Mouse (Mus musculus): ENCODE data around the gene Tmem165. TPM values are rescaled to one million over a fixed set of nuclear protein-coding genes. Genes with fewer than 3 reads are reported as not detected.

Gene Tmem165
- polyA plus RNA-seq (2015; fragmentation: Nextera tagmentation; extraction: Ambion mirVana) = 35.6 and 36.3 TPM in 2 replicates

- peak within 1 kb of the TSS; percentile 83 for H3K4me2 ChIP-seq (ENCODE audit: low read length)
- H3K27me3 ChIP-seq (ENCODE audit: control insufficient read depth, insufficient read depth, low read depth, low read length) = no peaks in the 10 kb centered on the region
- peak within 1 kb of the TSS; percentile 77 for H3K9ac ChIP-seq (ENCODE audit: low read depth, low read length)
- no peaks in the 10 kb centered on the region for H3K9me3 ChIP-seq (replicated peaks; ENCODE audit: control insufficient read depth, low read length, poor library complexity, severe bottlenecking)
- H3K4me1 ChIP-seq (ENCODE audit: control insufficient read depth, insufficient read depth, low read length) = peaks cover 17% of the 10 kb centered on the region
- H3K36me3 ChIP-seq (ENCODE audit: control insufficient read depth, insufficient read depth, low read length) = no peaks in the 10 kb centered on the region
- H3K27ac ChIP-seq (ENCODE audit: low read length) = peak within 1 kb of the TSS; percentile 84
- ATAC-seq = peak; percentile 99
- WGBS = 0% methylated on average over 54 of the region's 62 CpGs
- H3K4me3 ChIP-seq (ENCODE audit: low read depth, low read length) = peak within 1 kb of the TSS; percentile 64
Observed at GRCm38 (mm10) chr5:76183750-76184261, at the start of gene Tmem165. TSS of gene Tmem165 (plus strand) at chr5:76183880.

GRCm38 (mm10) chr5:76135644-76136043 lies 48.0 kb upstream of the Tmem165 start:
- WGBS = 67% methylated on average over 1 of the region's 1 CpGs
- ATAC-seq = no peak

DNA sequence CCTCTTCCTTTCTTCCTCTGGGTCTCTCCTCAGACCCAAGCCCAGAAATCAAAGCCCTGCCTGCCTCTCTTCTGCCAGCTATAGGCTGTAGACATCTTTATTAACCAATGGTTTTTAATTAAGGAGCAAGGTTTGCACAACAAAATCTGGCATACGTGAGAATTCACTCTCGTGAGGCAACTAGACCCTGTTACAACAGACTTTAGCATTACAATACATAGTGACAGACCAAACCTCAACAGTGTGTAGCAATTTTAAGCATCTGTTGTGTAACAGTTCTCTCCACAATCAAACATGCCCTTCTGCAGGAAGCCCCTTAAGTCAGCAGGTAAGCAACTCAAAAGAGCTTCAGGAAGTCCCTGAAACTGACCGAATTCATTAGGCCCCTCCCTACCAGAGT lies 47.4 kb upstream of the Tmem165 start:
- Histone ChIP-seq H3K36me3 (ENCODE audit: control insufficient read depth, insufficient read depth, low read length) (no peaks in the 10 kb centered on the region), H3K9ac (ENCODE audit: low read depth, low read length) (no peak overlapping the region), H3K4me1 (ENCODE audit: control insufficient read depth, insufficient read depth, low read length) (peaks cover 9% of the 10 kb centered on the region; the same call in 1 of the 2 replicates), H3K27me3 (ENCODE audit: control insufficient read depth, insufficient read depth, low read depth, low read length) (no peaks in the 10 kb centered on the region), H3K4me2 (ENCODE audit: low read length) (no peak overlapping the region), H3K4me3 (ENCODE audit: low read depth, low read length) (no peak overlapping the region), H3K9me3 (replicated peaks; ENCODE audit: control insufficient read depth, low read length, poor library complexity, severe bottlenecking) (no peaks in the 10 kb centered on the region), H3K27ac (ENCODE audit: low read length) (no peak overlapping the region)
- WGBS = 90% methylated on average over 3 of the region's 3 CpGs
- ATAC-seq = no peak

More at GRCm38 (mm10) chr5:76135644-76136043, 48.0 kb upstream of the Tmem165 start:
- Histone ChIP-seq H3K36me3 (ENCODE audit: control insufficient read depth, insufficient read depth, low read length) (no peaks in the 10 kb centered on the region), H3K9ac (ENCODE audit: low read depth, low read length) (no peak overlapping the region), H3K4me1 (ENCODE audit: control insufficient read depth, insufficient read depth, low read length) (peaks cover 6% of the 10 kb centered on the region; the same call in 1 of the 2 replicates), H3K9me3 (replicated peaks; ENCODE audit: control insufficient read depth, low read length, poor library complexity, severe bottlenecking) (no peaks in the 10 kb centered on the region), H3K27me3 (ENCODE audit: control insufficient read depth, insufficient read depth, low read depth, low read length) (no peaks in the 10 kb centered on the region), H3K4me2 (ENCODE audit: low read length) (no peak overlapping the region), H3K4me3 (ENCODE audit: low read depth, low read length) (no peak overlapping the region), H3K27ac (ENCODE audit: low read length) (no peak overlapping the region)

- Histone ChIP-seq H3K9ac (ENCODE audit: low read depth, low read length) (no peak overlapping the region), H3K27ac (ENCODE audit: low read length) (no peak overlapping the region), H3K27me3 (ENCODE audit: control insufficient read depth, insufficient read depth, low read depth, low read length) (no peaks in the 10 kb centered on the region), H3K9me3 (replicated peaks; ENCODE audit: control insufficient read depth, low read length, poor library complexity, severe bottlenecking) (no peaks in the 10 kb centered on the region), H3K4me3 (ENCODE audit: low read depth, low read length) (no peak overlapping the region), H3K4me1 (ENCODE audit: control insufficient read depth, insufficient read depth, low read length) (peaks cover 9% of the 10 kb centered on the region; the same call in 1 of the 2 replicates), H3K4me2 (ENCODE audit: low read length) (no peak overlapping the region), H3K36me3 (ENCODE audit: control insufficient read depth, insufficient read depth, low read length) (no peaks in the 10 kb centered on the region)
- 88% methylated on average over 1 of the region's 1 CpGs for WGBS
- ATAC-seq = no peak
Observed at GRCm38 (mm10) chr5:76137586-76137985, 46.1 kb upstream of the Tmem165 start.

- Histone ChIP-seq H3K36me3 (ENCODE audit: control insufficient read depth, insufficient read depth, low read length) (no peaks in the 10 kb centered on the region), H3K4me1 (ENCODE audit: control insufficient read depth, insufficient read depth, low read length) (peaks cover 9% of the 10 kb centered on the region; the same call in 1 of the 2 replicates), H3K27ac (ENCODE audit: low read length) (no peak overlapping the region), H3K9me3 (replicated peaks; ENCODE audit: control insufficient read depth, low read length, poor library complexity, severe bottlenecking) (no peaks in the 10 kb centered on the region), H3K9ac (ENCODE audit: low read depth, low read length) (no peak overlapping the region), H3K4me2 (ENCODE audit: low read length) (no peak overlapping the region), H3K27me3 (ENCODE audit: control insufficient read depth, insufficient read depth, low read depth, low read length) (no peaks in the 10 kb centered on the region), H3K4me3 (ENCODE audit: low read depth, low read length) (no peak overlapping the region)
- ATAC-seq = no peak
- 68% methylated on average over 1 of the region's 1 CpGs for WGBS
Observed at GRCm38 (mm10) chr5:76138071-76138470, 45.6 kb upstream of the Tmem165 start.

DNA sequence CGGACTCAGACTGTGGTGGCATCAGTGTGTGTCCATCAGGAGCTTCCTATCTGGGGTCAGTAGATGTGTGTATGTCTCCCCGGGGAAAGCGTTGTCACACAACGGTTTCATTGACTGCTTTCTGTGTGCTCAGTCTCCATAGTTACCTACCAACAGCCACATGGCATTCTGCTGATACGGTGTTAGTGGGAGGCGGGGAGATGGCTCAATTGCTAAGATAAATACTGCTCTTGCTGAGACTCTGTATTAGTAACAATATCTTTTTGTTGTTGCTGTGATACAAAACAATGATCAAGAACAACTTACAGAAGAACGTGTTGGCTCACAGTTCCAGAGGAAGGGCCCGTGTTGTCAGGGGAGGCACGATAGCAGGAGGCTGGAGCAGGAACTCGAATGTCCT lies 45.2 kb upstream of the Tmem165 start:
- H3K27ac ChIP-seq (ENCODE audit: low read length) = no peak overlapping the region
- no peak for ATAC-seq
- peaks cover 9% of the 10 kb centered on the region; the same call in 1 of the 2 replicates for H3K4me1 ChIP-seq (ENCODE audit: control insufficient read depth, insufficient read depth, low read length)
- 21% methylated on average over 10 of the region's 10 CpGs for WGBS
- H3K4me3 ChIP-seq (ENCODE audit: low read depth, low read length) = no peak overlapping the region
- H3K36me3 ChIP-seq (ENCODE audit: control insufficient read depth, insufficient read depth, low read length) = no peaks in the 10 kb centered on the region
- H3K9me3 ChIP-seq (replicated peaks; ENCODE audit: control insufficient read depth, low read length, poor library complexity, severe bottlenecking) = no peaks in the 10 kb centered on the region
- H3K9ac ChIP-seq (ENCODE audit: low read depth, low read length) = no peak overlapping the region
- no peaks in the 10 kb centered on the region for H3K27me3 ChIP-seq (ENCODE audit: control insufficient read depth, insufficient read depth, low read depth, low read length)
- H3K4me2 ChIP-seq (ENCODE audit: low read length) = no peak overlapping the region

- WGBS = 40% methylated on average over 7 of the region's 7 CpGs
- Histone ChIP-seq H3K4me1 (ENCODE audit: control insufficient read depth, insufficient read depth, low read length) (peaks cover 9% of the 10 kb centered on the region; the same call in 1 of the 2 replicates), H3K9ac (ENCODE audit: low read depth, low read length) (no peak overlapping the region), H3K36me3 (ENCODE audit: control insufficient read depth, insufficient read depth, low read length) (no peaks in the 10 kb centered on the region), H3K4me2 (ENCODE audit: low read length) (peak overlapping the region; percentile 85; the same call in 1 of the 2 replicates), H3K9me3 (replicated peaks; ENCODE audit: control insufficient read depth, low read length, poor library complexity, severe bottlenecking) (no peaks in the 10 kb centered on the region), H3K4me3 (ENCODE audit: low read depth, low read length) (no peak overlapping the region), H3K27me3 (ENCODE audit: control insufficient read depth, insufficient read depth, low read depth, low read length) (no peaks in the 10 kb centered on the region), H3K27ac (ENCODE audit: low read length) (no peak overlapping the region)
- ATAC-seq = no peak
Observed at GRCm38 (mm10) chr5:76139171-76139671, 44.5 kb upstream of the Tmem165 start.

DNA sequence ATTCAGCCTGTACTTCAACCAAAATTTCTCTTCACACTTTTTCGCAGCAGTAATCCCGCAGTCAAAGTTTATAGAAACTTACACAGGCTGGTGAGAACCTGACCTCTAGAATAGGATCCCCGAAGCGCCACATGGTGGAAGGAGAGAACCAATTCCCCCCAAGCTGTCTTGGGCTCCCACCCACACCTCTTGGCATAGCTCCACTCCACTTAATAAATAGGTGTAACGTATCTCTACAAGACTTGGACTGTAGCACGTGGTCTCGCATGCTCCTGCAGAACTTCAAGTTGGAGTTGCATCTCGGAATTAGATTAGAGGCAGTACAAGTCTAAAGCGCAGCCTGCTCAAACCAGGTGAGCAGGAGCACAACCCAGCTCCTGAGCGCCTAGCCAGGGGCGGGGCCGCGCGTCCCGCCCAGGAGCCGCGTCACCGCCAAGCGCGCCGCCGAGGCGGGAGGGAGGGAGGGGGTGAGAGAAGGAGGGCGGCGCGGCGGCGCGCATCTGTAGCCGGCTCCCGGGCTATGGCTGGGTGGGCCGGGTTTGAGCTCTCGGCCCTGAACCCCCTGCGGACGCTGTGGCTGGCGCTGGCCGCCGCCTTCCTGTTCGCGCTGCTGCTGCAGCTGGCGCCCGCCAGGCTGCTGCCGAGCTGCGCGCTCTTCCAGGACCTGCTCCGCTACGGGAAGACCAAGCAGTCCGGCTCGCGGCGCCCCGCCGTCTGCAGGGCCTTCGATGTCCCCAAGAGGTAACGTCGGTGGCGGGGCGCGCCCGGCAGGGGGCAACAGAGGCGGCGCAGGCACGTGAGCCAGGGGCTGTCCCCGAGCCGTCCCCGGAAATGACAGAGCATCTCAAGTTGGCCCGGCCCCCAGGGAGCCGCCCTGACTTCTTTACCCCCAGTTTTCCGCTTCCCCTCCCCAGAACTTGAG lies 43.6 kb upstream of the Tmem165 start, which contains the start of gene Srd5a3:
Gene Srd5a3 (plus strand): TSS at position 464 of the 922 bp plus-strand sequence.
- H3K27me3 ChIP-seq (ENCODE audit: control insufficient read depth, insufficient read depth, low read depth, low read length) = no peaks in the 10 kb centered on the region
- WGBS = under 1% methylated on average over 65 of the region's 69 CpGs
- peak; percentile 96 for ATAC-seq
- H3K9me3 ChIP-seq (replicated peaks; ENCODE audit: control insufficient read depth, low read length, poor library complexity, severe bottlenecking) = no peaks in the 10 kb centered on the region
- H3K27ac ChIP-seq (ENCODE audit: low read length) = peak within 1 kb of the TSS; percentile 82
- H3K4me2 ChIP-seq (ENCODE audit: low read length) = peak within 1 kb of the TSS; percentile 85
- peak within 1 kb of the TSS; percentile 58 for H3K4me3 ChIP-seq (ENCODE audit: low read depth, low read length)
- H3K9ac ChIP-seq (ENCODE audit: low read depth, low read length) = peak within 1 kb of the TSS; percentile 83
- H3K4me1 ChIP-seq (ENCODE audit: control insufficient read depth, insufficient read depth, low read length) = peaks cover 9% of the 10 kb centered on the region; the same call in 1 of the 2 replicates
- H3K36me3 ChIP-seq (ENCODE audit: control insufficient read depth, insufficient read depth, low read length) = no peaks in the 10 kb centered on the region
